Mouse (Mus musculus) hindbrain, embryonic 12.5 days (tissue): ENCODE measurements around the gene Bmpr1a. TPM values are rescaled to one million over a fixed set of nuclear protein-coding genes. Genes with fewer than 3 reads are reported as not detected.

Experiments
- ATAC-seq: fragments of 200-750 bp; cut with Nextera tagmentation; 2 replicates; pipeline ENCODE4 v1.8.0; 2017; ENCODE audit warnings: moderate TSS enrichment; ENCODE audit not compliant: low FRiP score
- H3K27ac ChIP-seq: fragments of 300-500 bp; sonication (generic); 2 replicates; pipeline ENCODE4 v1.5.1; 2016; ENCODE audit warnings: mild to moderate bottlenecking
- H3K27me3 ChIP-seq: fragments of 300-500 bp; sonication (generic); 2 replicates; pipeline ENCODE4 v1.6.1; 2016; ENCODE audit warnings: mild to moderate bottlenecking
- H3K36me3 ChIP-seq: fragments of 300-500 bp; sonication (generic); 2 replicates; pipeline ENCODE4 v1.6.1; 2016; ENCODE audit warnings: mild to moderate bottlenecking
- H3K4me1 ChIP-seq: fragments of 300-500 bp; sonication (generic); 2 replicates; pipeline ENCODE4 v1.6.1; 2016
- H3K4me2 ChIP-seq: fragments of 300-500 bp; sonication (generic); replicated peaks from 2 replicates; pipeline ENCODE4 v1.6.1; 2016; ENCODE audit warnings: mild to moderate bottlenecking
- H3K4me3 ChIP-seq: fragments of 300-500 bp; sonication (generic); 2 replicates; pipeline ENCODE4 v1.5.1; 2016; ENCODE audit warnings: mild to moderate bottlenecking
- H3K9ac ChIP-seq: fragments of 300-500 bp; sonication (generic); 2 replicates; pipeline ENCODE4 v1.6.1; 2016; ENCODE audit warnings: mild to moderate bottlenecking, moderate library complexity
- H3K9me3 ChIP-seq: fragments of 300-500 bp; sonication (generic); replicated peaks from 2 replicates; pipeline ENCODE4 v1.6.1; 2016; ENCODE audit warnings: mild to moderate bottlenecking
- WGBS: fragments of 180-500 bp; shearing (Covaris S2); methylation state at CpG from one replicate; pipeline ENCODE4 v1.1.7; 2016; 5-methylcytosine and 5-hydroxymethylcytosine counted together
- polyA plus RNA-seq: library from polyadenylated mRNA; unstranded; fragments of >200 nt; fragmentation: Nextera tagmentation; extraction: Ambion mirVana; gene quantifications from 2 replicates; pipeline ENCODE4 v1.2.1, GENCODE M21; 2016

Gene Bmpr1a
- 47.6 and 50.4 TPM in 2 replicates for polyA plus RNA-seq

DNA sequence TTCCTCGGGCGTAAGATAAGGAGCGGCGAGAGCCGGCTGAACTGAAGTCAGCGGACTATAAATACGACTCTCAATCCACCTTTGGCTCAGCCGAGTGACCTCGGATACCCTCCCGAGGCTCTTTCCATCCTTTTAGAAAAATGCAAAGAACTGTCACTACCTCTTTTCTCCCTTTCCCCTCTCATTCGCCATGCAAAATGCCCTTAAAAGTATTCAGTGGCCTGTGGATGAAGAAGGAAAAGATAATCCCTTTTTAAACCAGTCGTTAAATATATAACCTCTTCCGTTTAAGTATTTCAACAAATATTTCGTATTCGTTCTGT is at the start of gene Bmpr1a:
Gene Bmpr1a, minus strand, starts transcription at position 17 of the 323 bp plus-strand sequence.
- Histone ChIP-seq H3K9me3 (no peaks in the 10 kb centered on the region), H3K4me3 (peak within 1 kb of the TSS; percentile 82), H3K36me3 (no peaks in the 10 kb centered on the region), H3K27me3 (no peaks in the 10 kb centered on the region), H3K4me2 (peak within 1 kb of the TSS; percentile 58), H3K9ac (peak within 1 kb of the TSS; percentile 96), H3K27ac (peak within 1 kb of the TSS; percentile 96), H3K4me1 (peaks cover 33% of the 10 kb centered on the region)
- ATAC-seq, result no peak
- 9% methylated on average over 15 of the region's 15 CpGs for WGBS

DNA sequence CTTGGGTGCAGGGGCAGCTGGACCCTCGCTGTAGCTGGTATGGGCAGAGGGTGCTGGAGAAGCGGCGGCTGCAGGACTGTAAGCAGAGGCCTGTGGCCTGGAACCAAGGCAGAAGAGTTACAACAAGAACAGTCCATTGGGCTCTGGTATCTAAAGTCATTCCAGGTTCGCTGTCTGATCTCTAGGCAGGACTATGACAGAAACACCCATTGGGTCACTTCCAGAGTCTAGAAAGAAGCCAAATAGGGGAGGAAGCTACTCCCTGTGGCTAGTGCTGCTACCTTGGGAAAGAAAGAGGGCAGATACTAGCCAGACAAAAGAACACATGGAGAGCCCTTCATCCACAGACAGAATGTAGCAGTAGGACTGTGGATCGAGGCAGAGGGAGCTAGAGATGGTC is 49.1 kb upstream of the Bmpr1a start:
- H3K27me3 ChIP-seq, result peaks cover 14% of the 10 kb centered on the region; the same call in 1 of the 2 replicates
- no peaks in the 10 kb centered on the region for H3K36me3 ChIP-seq
- H3K4me1 ChIP-seq, result peaks cover 5% of the 10 kb centered on the region
- no peak overlapping the region for H3K27ac ChIP-seq
- no peak for ATAC-seq
- no peaks in the 10 kb centered on the region for H3K9me3 ChIP-seq
- H3K4me2 ChIP-seq, result no peak overlapping the region
- H3K4me3 ChIP-seq, result no peak overlapping the region
- WGBS, result 89% methylated on average over 5 of the region's 5 CpGs
- H3K9ac ChIP-seq, result no peak overlapping the region

DNA sequence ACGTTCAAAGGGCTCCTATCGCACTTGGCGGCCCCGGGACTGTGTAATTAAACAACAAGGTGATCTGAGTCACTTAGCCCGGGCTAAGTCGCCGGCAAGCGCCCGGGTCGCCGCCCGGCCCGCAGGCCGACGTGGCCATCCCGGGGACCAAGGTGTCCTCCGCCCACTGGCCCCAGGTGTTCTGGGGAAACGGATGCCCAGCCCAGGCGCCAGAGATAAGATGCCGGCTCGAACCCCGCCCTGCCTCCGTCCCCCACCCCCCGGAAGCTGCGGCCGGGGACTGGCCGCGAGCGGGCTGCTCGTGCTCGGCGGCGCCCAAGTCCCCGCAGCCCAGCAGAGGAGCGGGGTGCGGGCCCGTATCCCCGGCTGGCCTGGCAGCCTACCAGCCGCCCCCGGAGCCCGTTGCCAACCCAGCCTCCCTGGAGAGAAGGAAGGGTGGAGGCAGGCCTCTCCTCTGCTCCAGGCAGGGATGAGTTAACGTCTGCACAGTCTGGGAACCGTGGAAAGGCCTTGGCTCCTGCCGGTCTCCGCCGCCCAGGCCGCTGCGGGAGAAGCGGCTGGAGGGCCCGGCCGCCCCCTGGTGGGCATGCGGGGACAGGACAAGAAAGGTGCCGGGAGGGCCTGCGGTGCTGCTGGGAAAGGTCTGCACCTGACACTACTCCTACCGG is 46.0 kb upstream of the Bmpr1a start:
- ATAC-seq, result peak; percentile 97
- WGBS, result under 1% methylated on average over 55 of the region's 55 CpGs
- peak overlapping the region; percentile 80 for H3K4me2 ChIP-seq
- H3K9ac ChIP-seq, result peak overlapping the region; percentile 66
- peak overlapping the region; percentile 85 for H3K27ac ChIP-seq
- peaks cover 5% of the 10 kb centered on the region for H3K4me1 ChIP-seq
- no peaks in the 10 kb centered on the region for H3K9me3 ChIP-seq
- H3K4me3 ChIP-seq, result peak overlapping the region; percentile 65
- H3K36me3 ChIP-seq, result no peaks in the 10 kb centered on the region
- peaks cover 13% of the 10 kb centered on the region for H3K27me3 ChIP-seq

DNA sequence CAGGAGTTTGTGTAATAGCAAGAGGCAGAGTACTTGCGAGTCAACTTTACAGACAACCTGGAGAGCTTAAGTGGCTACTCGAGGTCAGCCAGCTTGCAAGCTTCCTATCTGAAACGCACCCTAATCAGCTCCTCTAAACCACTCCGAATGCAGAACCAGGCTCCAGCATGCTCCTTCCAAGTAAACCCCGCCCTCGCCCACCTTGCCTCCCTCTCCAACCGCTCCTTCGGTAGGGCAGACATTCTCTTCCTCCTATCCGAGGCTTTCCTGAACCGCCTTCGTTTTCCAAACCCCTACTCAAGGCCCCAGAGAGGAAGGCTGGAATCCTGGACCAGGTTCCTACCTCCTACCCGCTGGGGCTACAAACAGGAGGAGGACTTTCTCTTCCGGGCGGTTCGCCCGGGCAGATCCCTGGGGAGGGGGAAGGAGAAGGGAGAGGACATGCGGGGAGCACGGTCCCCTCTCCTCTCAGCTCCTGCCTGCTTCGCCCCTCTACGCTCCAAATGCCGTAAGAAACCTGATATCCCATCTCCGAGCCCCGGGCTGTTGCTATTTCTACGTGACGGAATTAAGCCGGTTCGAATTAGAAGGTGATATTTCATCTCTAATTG is 45.4 kb upstream of the Bmpr1a start:
- Histone ChIP-seq H3K9me3 (no peaks in the 10 kb centered on the region), H3K4me3 (peak overlapping the region; percentile 65), H3K4me1 (peaks cover 5% of the 10 kb centered on the region), H3K27me3 (peaks cover 12% of the 10 kb centered on the region), H3K9ac (peak overlapping the region; percentile 66), H3K4me2 (peak overlapping the region; percentile 80), H3K36me3 (no peaks in the 10 kb centered on the region), H3K27ac (peak overlapping the region; percentile 85)
- under 1% methylated on average over 27 of the region's 27 CpGs for WGBS
- ATAC-seq, result peak; percentile 58

DNA sequence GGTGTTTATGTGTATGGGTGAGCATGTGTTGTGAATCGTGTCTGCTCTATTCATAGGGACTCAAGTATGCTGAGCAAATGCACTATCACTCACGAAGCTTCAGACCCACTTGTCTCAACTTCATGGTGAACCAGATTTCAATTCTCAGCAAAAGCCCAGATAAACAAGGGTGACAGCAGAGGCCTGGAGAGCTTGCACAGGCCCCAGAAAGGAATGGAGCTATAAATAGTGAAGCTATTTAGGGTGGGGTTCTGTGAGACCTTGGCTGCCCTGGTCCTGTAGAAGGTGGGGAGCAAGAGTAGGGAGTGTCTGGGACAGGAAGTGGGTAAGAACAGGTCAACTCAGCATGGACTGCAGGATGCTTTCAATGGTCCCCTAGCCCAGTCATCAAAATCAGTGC is 41.4 kb upstream of the Bmpr1a start:
- Histone ChIP-seq H3K9me3 (no peaks in the 10 kb centered on the region), H3K27ac (no peak overlapping the region), H3K9ac (no peak overlapping the region), H3K4me1 (peaks cover 5% of the 10 kb centered on the region), H3K36me3 (no peaks in the 10 kb centered on the region), H3K4me2 (no peak overlapping the region), H3K27me3 (peaks cover 7% of the 10 kb centered on the region), H3K4me3 (no peak overlapping the region)
- WGBS, result 84% methylated on average over 2 of the region's 2 CpGs
- ATAC-seq, result no peak

DNA sequence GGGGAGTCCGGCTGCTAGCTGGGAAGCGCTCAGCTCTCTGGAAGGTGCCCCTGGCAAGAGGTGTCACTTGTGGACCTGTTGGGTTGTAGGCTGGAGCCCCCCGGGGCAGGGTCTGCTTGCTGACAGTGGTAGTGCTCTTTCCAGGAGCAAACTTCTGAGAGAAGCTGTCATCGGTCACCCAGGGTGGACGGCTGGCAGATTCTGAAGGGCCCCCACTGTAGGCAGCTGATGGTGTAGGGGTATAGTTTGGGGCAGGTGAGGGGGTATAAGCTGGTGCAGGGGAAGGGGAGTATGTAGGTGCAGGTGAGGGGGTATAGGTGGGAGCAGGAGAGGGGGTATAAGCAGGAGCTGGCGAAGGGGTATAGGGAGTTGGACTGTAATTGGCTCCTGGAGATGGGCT is 40.9 kb upstream of the Bmpr1a start:
- ATAC-seq, result no peak
- Histone ChIP-seq H3K4me3 (no peak overlapping the region), H3K27me3 (peaks cover 7% of the 10 kb centered on the region), H3K9ac (no peak overlapping the region), H3K4me2 (no peak overlapping the region), H3K36me3 (no peaks in the 10 kb centered on the region), H3K27ac (no peak overlapping the region), H3K9me3 (no peaks in the 10 kb centered on the region), H3K4me1 (peaks cover 5% of the 10 kb centered on the region)
- 79% methylated on average over 6 of the region's 6 CpGs for WGBS

DNA sequence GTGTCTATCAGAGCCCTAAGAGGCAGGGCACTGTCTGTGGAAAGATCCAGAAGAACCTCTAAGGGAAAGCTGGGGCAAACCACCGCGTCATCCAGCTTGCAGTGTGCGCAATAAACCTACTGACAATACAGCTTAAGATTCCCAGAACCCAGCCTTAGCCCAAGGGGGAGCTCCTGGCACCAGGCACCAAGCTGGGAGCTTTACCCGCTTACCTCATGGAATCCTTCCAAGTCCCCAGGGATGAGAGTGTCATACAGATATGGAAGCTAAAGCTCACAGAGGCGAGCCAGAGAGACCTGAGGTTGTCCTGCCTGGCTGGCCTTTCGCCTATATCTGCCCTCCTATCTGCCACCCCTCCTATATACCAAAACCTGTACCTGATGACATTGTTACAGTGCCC is 40.5 kb upstream of the Bmpr1a start:
- no peak overlapping the region for H3K9ac ChIP-seq
- no peak for ATAC-seq
- H3K36me3 ChIP-seq, result no peaks in the 10 kb centered on the region

DNA sequence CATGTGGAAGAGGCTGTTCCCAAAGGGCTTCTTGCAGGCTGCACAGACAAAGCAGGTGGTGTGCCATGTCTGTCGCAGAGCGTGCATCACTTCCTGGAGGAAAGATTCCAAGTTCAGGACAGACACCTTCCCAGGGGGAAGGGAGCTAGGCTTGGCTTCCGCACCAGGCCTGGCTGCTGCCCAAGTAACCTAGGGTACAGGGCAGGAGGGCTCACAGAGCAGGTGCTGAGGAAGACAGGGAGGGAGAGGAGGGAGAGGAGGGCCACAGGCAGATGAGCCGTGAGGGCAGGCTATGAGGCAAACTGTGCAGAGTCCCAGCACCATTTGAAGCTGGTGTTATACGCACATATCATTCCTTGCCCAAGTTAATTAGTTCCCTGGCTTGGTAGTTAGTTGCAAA is 38.8 kb upstream of the Bmpr1a start:
- no peaks in the 10 kb centered on the region; the same call in 1 of the 2 replicates for H3K27me3 ChIP-seq
- no peak for ATAC-seq
- no peaks in the 10 kb centered on the region for H3K36me3 ChIP-seq
- WGBS, result 87% methylated on average over 5 of the region's 5 CpGs
- no peak overlapping the region for H3K4me3 ChIP-seq
- no peak overlapping the region for H3K27ac ChIP-seq
- no peaks in the 10 kb centered on the region for H3K4me1 ChIP-seq
- H3K9ac ChIP-seq, result no peak overlapping the region
- H3K9me3 ChIP-seq, result no peaks in the 10 kb centered on the region
- no peak overlapping the region for H3K4me2 ChIP-seq

More for the DNA sequence above, 40.5 kb upstream of the Bmpr1a start:
- Histone ChIP-seq H3K4me2 (no peak overlapping the region), H3K4me3 (no peak overlapping the region), H3K27me3 (peaks cover 7% of the 10 kb centered on the region), H3K9me3 (no peaks in the 10 kb centered on the region), H3K27ac (peak overlapping the region; percentile 48; the same call in 1 of the 2 replicates), H3K4me1 (peaks cover 5% of the 10 kb centered on the region)
- 76% methylated on average over 6 of the region's 6 CpGs for WGBS

DNA sequence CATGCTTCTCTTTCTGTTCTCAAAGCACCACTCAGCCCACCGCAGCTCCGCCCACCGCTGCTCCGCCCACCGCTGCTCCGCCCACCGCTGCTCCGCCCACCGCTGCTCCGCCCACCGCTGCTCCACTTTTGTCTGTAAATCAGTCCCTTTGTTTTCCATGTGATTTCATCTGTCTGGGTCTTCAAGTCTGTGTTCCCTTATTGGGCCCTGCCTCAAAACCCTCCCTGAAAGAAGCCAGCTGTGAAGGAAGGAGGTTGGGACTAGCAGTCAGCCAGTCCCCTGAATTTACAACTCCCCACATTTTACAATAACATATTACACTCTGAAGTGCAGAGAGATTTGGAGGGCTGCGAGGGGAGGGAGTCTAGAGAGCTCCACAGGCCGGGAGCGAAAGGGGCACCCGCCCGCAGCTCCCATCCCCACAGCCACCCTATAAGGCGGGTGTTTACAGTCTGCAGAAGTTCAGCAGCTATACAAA is 37.6 kb upstream of the Bmpr1a start:
- no peak overlapping the region for H3K27ac ChIP-seq
- 0 out of 2 replicates have a peak, but pooled peaks have one; percentile 46 for ATAC-seq
- WGBS, result 16% methylated on average over 17 of the region's 17 CpGs
- no peak overlapping the region for H3K4me3 ChIP-seq
- peak overlapping the region; percentile 13 for H3K4me2 ChIP-seq
- H3K4me1 ChIP-seq, result no peaks in the 10 kb centered on the region
- no peaks in the 10 kb centered on the region for H3K9me3 ChIP-seq
- no peak overlapping the region for H3K9ac ChIP-seq
- H3K27me3 ChIP-seq, result no peaks in the 10 kb centered on the region
- no peaks in the 10 kb centered on the region for H3K36me3 ChIP-seq

DNA sequence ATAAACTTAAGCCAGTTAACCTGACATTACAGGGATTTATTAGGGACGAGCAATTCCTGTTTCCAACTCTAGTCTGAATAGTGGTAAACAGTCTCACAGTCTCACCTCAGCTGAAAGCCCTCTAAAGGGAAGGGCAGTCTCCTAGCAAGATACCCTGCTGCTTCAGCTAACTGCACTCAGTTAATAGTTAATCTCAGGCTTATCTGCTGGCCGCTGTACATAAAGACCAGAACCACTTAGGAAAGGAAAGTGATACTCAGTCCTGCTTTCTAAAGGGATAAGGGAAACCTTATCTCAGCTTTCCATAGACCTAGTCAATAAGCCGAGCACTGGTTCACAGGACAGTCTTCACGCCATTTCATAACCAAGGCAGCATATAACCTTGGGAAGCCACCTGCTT is 32.7 kb upstream of the Bmpr1a start:
- no peak overlapping the region for H3K9ac ChIP-seq
- no peak for ATAC-seq
- no peaks in the 10 kb centered on the region for H3K36me3 ChIP-seq
- WGBS, result 68% methylated on average over 4 of the region's 4 CpGs
- no peak overlapping the region for H3K27ac ChIP-seq
- H3K27me3 ChIP-seq, result no peaks in the 10 kb centered on the region
- H3K4me1 ChIP-seq, result no peaks in the 10 kb centered on the region
- no peaks in the 10 kb centered on the region for H3K9me3 ChIP-seq
- H3K4me2 ChIP-seq, result no peak overlapping the region
- H3K4me3 ChIP-seq, result no peak overlapping the region

DNA sequence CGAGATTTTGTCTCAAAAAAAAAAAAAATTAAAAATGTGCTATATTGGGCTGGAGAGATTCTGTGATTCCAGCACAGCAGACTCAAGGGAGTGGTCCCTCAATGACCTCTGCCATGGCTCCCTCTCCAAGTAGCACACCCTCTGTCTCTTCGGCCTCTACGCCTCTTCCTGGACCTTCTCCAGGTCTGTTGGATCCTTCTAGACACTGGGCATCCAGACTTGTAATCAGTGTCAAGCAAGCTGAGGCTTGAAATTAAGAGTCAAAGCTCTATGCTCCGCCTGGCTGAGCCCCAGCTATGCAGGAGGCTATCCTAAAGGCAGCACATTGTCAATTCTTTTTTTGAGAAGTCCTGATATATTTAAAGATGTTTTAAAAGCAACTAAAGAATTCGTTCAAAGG is 30.4 kb upstream of the Bmpr1a start:
- ATAC-seq, result no peak
- no peak overlapping the region for H3K4me2 ChIP-seq
- H3K4me1 ChIP-seq, result no peaks in the 10 kb centered on the region
- 85% methylated on average over 5 of the region's 5 CpGs for WGBS
- H3K9ac ChIP-seq, result no peak overlapping the region
- no peak overlapping the region for H3K27ac ChIP-seq
- H3K36me3 ChIP-seq, result no peaks in the 10 kb centered on the region
- H3K4me3 ChIP-seq, result no peak overlapping the region
- H3K27me3 ChIP-seq, result no peaks in the 10 kb centered on the region
- 0 out of 2 replicates have a peak, but pooled peaks cover 4% of the 10 kb centered on the region for H3K9me3 ChIP-seq

DNA sequence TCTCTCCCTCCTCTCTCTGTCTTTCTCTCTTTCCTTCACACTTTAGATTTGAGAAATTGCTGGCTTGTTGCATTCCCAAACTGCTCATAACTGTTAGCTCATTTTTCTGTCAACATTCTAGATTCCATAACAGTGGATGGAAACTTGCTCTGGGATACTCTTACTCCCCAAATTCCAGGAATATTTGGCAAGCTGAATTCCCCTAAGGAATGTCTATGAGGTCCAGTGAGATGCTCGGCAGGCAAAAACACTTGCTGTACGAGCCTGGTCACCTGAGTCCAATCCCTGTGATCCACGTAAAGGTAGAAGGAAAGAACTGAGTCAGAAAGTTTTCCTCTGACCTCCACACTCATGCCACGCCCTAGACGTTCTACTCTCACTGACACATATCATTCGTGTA is 29.4 kb upstream of the Bmpr1a start:
- 84% methylated on average over 6 of the region's 6 CpGs for WGBS
- H3K4me2 ChIP-seq, result no peak overlapping the region
- H3K4me1 ChIP-seq, result no peaks in the 10 kb centered on the region
- H3K4me3 ChIP-seq, result no peak overlapping the region
- 0 out of 2 replicates have a peak, but pooled peaks cover 4% of the 10 kb centered on the region for H3K9me3 ChIP-seq
- ATAC-seq, result no peak
- no peak overlapping the region for H3K9ac ChIP-seq
- no peak overlapping the region for H3K27ac ChIP-seq
- no peaks in the 10 kb centered on the region for H3K27me3 ChIP-seq
- no peaks in the 10 kb centered on the region for H3K36me3 ChIP-seq

DNA sequence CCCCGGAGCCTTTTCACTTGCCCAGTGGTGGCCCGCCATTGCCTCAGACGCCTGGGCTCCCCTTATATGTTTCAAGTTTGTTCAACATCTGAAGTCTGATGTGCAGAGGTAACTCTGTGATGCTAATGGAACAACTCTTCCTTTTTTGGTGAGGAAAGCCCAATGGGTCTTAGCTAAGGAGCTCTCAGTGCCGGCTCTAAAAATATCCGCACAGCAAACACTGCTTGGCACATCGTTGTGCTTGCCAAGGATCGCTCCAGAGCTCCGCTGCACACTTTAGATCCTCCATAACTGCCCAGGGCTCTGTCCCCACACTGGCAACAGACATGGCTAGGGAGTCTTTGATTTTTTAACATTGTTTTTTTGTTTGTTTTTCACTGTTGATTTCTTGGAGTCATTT is 25.7 kb upstream of the Bmpr1a start:
- Histone ChIP-seq H3K27ac (no peak overlapping the region), H3K36me3 (no peaks in the 10 kb centered on the region), H3K9ac (no peak overlapping the region), H3K4me3 (no peak overlapping the region), H3K4me1 (no peaks in the 10 kb centered on the region), H3K27me3 (no peaks in the 10 kb centered on the region), H3K4me2 (no peak overlapping the region), H3K9me3 (0 out of 2 replicates have a peak, but pooled peaks cover 4% of the 10 kb centered on the region)
- 69% methylated on average over 8 of the region's 8 CpGs for WGBS
- ATAC-seq, result no peak
